Comparison of ENCODE assay signal across 25 mouse cellular contexts in the genomic region with DNA sequence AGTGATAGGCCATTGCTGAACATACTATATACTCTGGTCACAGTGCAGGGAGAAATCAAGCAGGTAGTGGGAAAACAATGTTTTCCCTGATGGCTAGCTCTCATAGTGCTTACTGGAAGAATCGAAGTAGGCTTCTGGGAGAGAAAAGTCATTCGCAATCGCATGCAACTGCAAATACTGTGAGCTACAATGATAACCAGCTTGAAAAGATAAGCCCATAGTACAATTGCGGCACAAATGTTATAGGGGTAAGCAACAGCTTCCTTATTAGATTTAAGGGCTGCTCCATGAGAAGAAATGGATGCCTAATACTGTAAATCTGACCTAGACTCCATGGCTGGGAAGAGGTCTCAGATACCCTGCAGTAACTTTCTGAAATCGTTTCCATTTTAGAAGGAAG. TPM values are rescaled to one million over a fixed set of nuclear protein-coding genes. Genes with fewer than 3 reads are reported as not detected.
DNase-seq lines count a peak whose midpoint lies in the region; ATAC-seq and TF ChIP-seq lines count a peak whose summit lies in the region.
"Had no signal": no experiment of that assay in that cellular context is flagged by ENCODE, and none has a peak within 500 bp of the region (broad histone marks: within the 10 kb centered on the region; RNA-seq: fewer than 3 reads in every experiment).

No protein-coding gene starts in this region.

- 54% methylated on average over 5 of the region's 5 CpGs for WGBS in liver, embryonic 11.5 days
- WGBS in liver, postnatal 0 days (ENCODE audit: insufficient replicate concordance): 50% methylated on average over 5 of the region's 5 CpGs
- 37% methylated on average over 5 of the region's 5 CpGs for WGBS in liver, embryonic 13.5 days (ENCODE audit: insufficient replicate concordance)
- 33% methylated on average over 5 of the region's 5 CpGs for WGBS in liver, embryonic 16.5 days (ENCODE audit: insufficient replicate concordance)
- WGBS in midbrain, embryonic 10.5 days: 95% methylated on average over 5 of the region's 5 CpGs

- TF ChIP-seq EP300 in liver, postnatal 0 days (IDR thresholded peaks at IDR 0.05; ENCODE audit: low read depth): no peak

- H3K36me3 ChIP-seq in liver, embryonic 11.5 days (ENCODE audit: control insufficient read depth, insufficient read depth, low read length): 0 out of 2 replicates have a peak, but pooled peaks cover 2% of the 10 kb centered on the region
- peaks cover 8% of the 10 kb centered on the region for H3K36me3 ChIP-seq in liver, postnatal 0 days (replicated peaks; ENCODE audit: insufficient read depth, low read length)
- H3K36me3 ChIP-seq in liver, embryonic 13.5 days: peaks cover 21% of the 10 kb centered on the region
- no peaks in the 10 kb centered on the region; the same call in 1 of the 2 replicates for H3K36me3 ChIP-seq in liver, embryonic 16.5 days (ENCODE audit: control insufficient read depth, insufficient read depth)
- peaks cover 3% of the 10 kb centered on the region; the same call in 1 of the 2 replicates for H3K36me3 ChIP-seq in midbrain, embryonic 10.5 days
- H3K36me3 ChIP-seq: embryonic facial prominence, embryonic 10.5 days; forebrain, embryonic 10.5 days; hindbrain, embryonic 12.5 days; hindbrain, embryonic 15.5 days had no signal

- no peaks in the 10 kb centered on the region for H3K27me3 ChIP-seq in liver, embryonic 11.5 days (replicated peaks; ENCODE audit: control insufficient read depth, insufficient read depth, low read length)
- H3K27me3 ChIP-seq in liver, postnatal 0 days (ENCODE audit: insufficient read depth, low read length): no peaks in the 10 kb centered on the region
- H3K27me3 ChIP-seq in liver, embryonic 13.5 days: no peaks in the 10 kb centered on the region
- H3K27me3 ChIP-seq in liver, embryonic 16.5 days (ENCODE audit: control insufficient read depth, insufficient read depth, low read depth, low read length): no peaks in the 10 kb centered on the region
- H3K27me3 ChIP-seq in midbrain, embryonic 10.5 days (ENCODE audit: low read depth, poor library complexity, severe bottlenecking): no peaks in the 10 kb centered on the region
- H3K27me3 ChIP-seq: embryonic facial prominence, embryonic 13.5 days; forebrain, embryonic 13.5 days; hindbrain, embryonic 12.5 days; hindbrain, embryonic 15.5 days; Patski had no signal

- no peak overlapping the region for H3K4me3 ChIP-seq in liver, embryonic 11.5 days (ENCODE audit: low read depth, low read length)
- H3K4me3 ChIP-seq in liver, postnatal 0 days (ENCODE audit: low read depth, low read length): no peak overlapping the region
- no peak overlapping the region for H3K4me3 ChIP-seq in liver, embryonic 13.5 days (replicated peaks)
- no peak overlapping the region for H3K4me3 ChIP-seq in liver, embryonic 16.5 days (ENCODE audit: low read depth, low read length)
- H3K4me3 ChIP-seq in midbrain, embryonic 10.5 days: no peak overlapping the region
- H3K4me3 ChIP-seq: embryonic facial prominence, embryonic 10.5 days; embryonic facial prominence, embryonic 13.5 days; erythroblast, embryonic 14.5 days; forebrain, embryonic 10.5 days; forebrain, embryonic 13.5 days; gastrocnemius, adult 2 months; hindbrain, embryonic 12.5 days; hindbrain, embryonic 15.5 days had no signal

- no peaks in the 10 kb centered on the region for H3K9me3 ChIP-seq in liver, embryonic 11.5 days (ENCODE audit: control insufficient read depth, low read length)
- no peaks in the 10 kb centered on the region for H3K9me3 ChIP-seq in liver, postnatal 0 days (ENCODE audit: low read length)
- H3K9me3 ChIP-seq in liver, embryonic 13.5 days (replicated peaks): no peaks in the 10 kb centered on the region
- no peaks in the 10 kb centered on the region for H3K9me3 ChIP-seq in liver, embryonic 16.5 days (replicated peaks; ENCODE audit: control insufficient read depth, low read length)
- H3K9me3 ChIP-seq in midbrain, embryonic 10.5 days (replicated peaks): no peaks in the 10 kb centered on the region
- H3K9me3 ChIP-seq: embryonic facial prominence, embryonic 10.5 days; embryonic facial prominence, embryonic 13.5 days; forebrain, embryonic 10.5 days; forebrain, embryonic 13.5 days; hindbrain, embryonic 12.5 days; hindbrain, embryonic 15.5 days had no signal

- no peak for TF ChIP-seq CTCF in liver, postnatal 0 days (IDR thresholded peaks at IDR 0.05; ENCODE audit: low read depth)

- H3K4me2 ChIP-seq in liver, embryonic 11.5 days: no peak overlapping the region
- no peak overlapping the region for H3K4me2 ChIP-seq in liver, postnatal 0 days (ENCODE audit: low read depth, low read length)
- 0 out of 2 replicates have a peak overlapping the region, but pooled peaks have one; percentile 4 for H3K4me2 ChIP-seq in liver, embryonic 13.5 days
- 0 out of 2 replicates have a peak overlapping the region, but pooled peaks have one; percentile 6 for H3K4me2 ChIP-seq in liver, embryonic 16.5 days (ENCODE audit: low read depth, low read length)
- H3K4me2 ChIP-seq: embryonic facial prominence, embryonic 13.5 days; forebrain, embryonic 13.5 days; heart, embryonic 11.5 days; hindbrain, embryonic 12.5 days; hindbrain, embryonic 15.5 days had no signal

- H3K4me1 ChIP-seq in liver, embryonic 11.5 days (replicated peaks; ENCODE audit: control insufficient read depth, insufficient read depth, low read length): peaks cover 12% of the 10 kb centered on the region
- H3K4me1 ChIP-seq in liver, postnatal 0 days (ENCODE audit: insufficient read depth): no peaks in the 10 kb centered on the region
- peaks cover 36% of the 10 kb centered on the region for H3K4me1 ChIP-seq in liver, embryonic 13.5 days (replicated peaks)
- peaks cover 10% of the 10 kb centered on the region for H3K4me1 ChIP-seq in liver, embryonic 16.5 days (ENCODE audit: control insufficient read depth, low read depth, low read length)
- H3K4me1 ChIP-seq in midbrain, embryonic 10.5 days: no peaks in the 10 kb centered on the region
- H3K4me1 ChIP-seq: forebrain, embryonic 13.5 days; hindbrain, embryonic 12.5 days; hindbrain, embryonic 15.5 days had no signal

- H3K27ac ChIP-seq in liver, embryonic 11.5 days (ENCODE audit: low read depth, low read length): 0 out of 2 replicates have a peak overlapping the region, but pooled peaks have one; percentile 14
- H3K27ac ChIP-seq in liver, postnatal 0 days (ENCODE audit: low read depth): no peak overlapping the region
- peak overlapping the region; percentile 48 for H3K27ac ChIP-seq in liver, embryonic 13.5 days
- H3K27ac ChIP-seq in liver, embryonic 16.5 days (ENCODE audit: low read length): peak overlapping the region; percentile 48
- no peak overlapping the region for H3K27ac ChIP-seq in midbrain, embryonic 10.5 days (replicated peaks)
- H3K27ac ChIP-seq: embryonic facial prominence, embryonic 10.5 days; embryonic facial prominence, embryonic 13.5 days; forebrain, embryonic 10.5 days; forebrain, embryonic 13.5 days; gastrocnemius, adult 2 months; hindbrain, embryonic 12.5 days; hindbrain, embryonic 15.5 days had no signal

- H3K9ac ChIP-seq in liver, embryonic 11.5 days (ENCODE audit: low read depth, low read length): no peak overlapping the region
- H3K9ac ChIP-seq in liver, postnatal 0 days (replicated peaks): no peak overlapping the region
- peak overlapping the region; percentile 2; the same call in 1 of the 2 replicates for H3K9ac ChIP-seq in liver, embryonic 13.5 days
- no peak overlapping the region for H3K9ac ChIP-seq in liver, embryonic 16.5 days (ENCODE audit: low read depth, low read length)
- H3K9ac ChIP-seq: embryonic facial prominence, embryonic 13.5 days; forebrain, embryonic 13.5 days; hindbrain, embryonic 12.5 days; hindbrain, embryonic 15.5 days had no signal

- peak; percentile 70 for ATAC-seq in liver, embryonic 11.5 days (replicated peaks; ENCODE audit: low FRiP score)
- ATAC-seq in liver, postnatal 0 days: no peak
- ATAC-seq in liver, embryonic 13.5 days (ENCODE audit: low read depth): peak; percentile 72
- ATAC-seq in liver, embryonic 16.5 days (ENCODE audit: low read depth): peak; percentile 43
- ATAC-seq: forebrain, embryonic 13.5 days; forebrain, embryonic 16.5 days; Patski had no signal

- no peak for DNase-seq in liver, embryonic 11.5 days (ENCODE audit: low spot score)
- no peak for DNase-seq in liver, postnatal 0 days
- DNase-seq in liver, embryonic 13.5 days: peak; percentile 21
- no peak for DNase-seq in midbrain, embryonic 10.5 days (ENCODE audit: low spot score)
- DNase-seq in lung, postnatal 25 days (ENCODE audit: low spot score): no peak
- DNase-seq: adrenal gland, adult 2 months; adrenal gland, postnatal 14 days; cerebellum, adult 11 months; cerebellum, adult 2 months; cerebellum, postnatal 10 days; cerebellum, postnatal 36 days; embryo, embryonic 11 days; gastrocnemius, adult 2 months; gastrocnemius, postnatal 14 days had no signal

RNA-seq across cellular contexts. Expression of gene Mindy3, which starts 40.7 kb away (rescaled TPM):
- 28.8 and 33.3 TPM in 2 replicates for polyA plus RNA-seq in liver, embryonic 11.5 days (2014; fragmentation: Nextera tagmentation; extraction: Ambion mirVana)
- polyA plus RNA-seq in liver, postnatal 0 days (2015; fragmentation: Nextera tagmentation; extraction: Ambion mirVana): 12.3 and 13.1 TPM in 2 replicates
- polyA plus RNA-seq in liver, embryonic 13.5 days (2015; fragmentation: Nextera tagmentation; extraction: Ambion mirVana): 21.7 and 25.2 TPM in 2 replicates
- polyA plus RNA-seq in liver, embryonic 16.5 days (2015; fragmentation: Nextera tagmentation; extraction: Ambion mirVana): 10.8 and 12.9 TPM in 2 replicates
- polyA plus RNA-seq in midbrain, embryonic 10.5 days (2016; fragmentation: Nextera tagmentation; extraction: Ambion mirVana): 34.0 and 35.5 TPM in 2 replicates

Comparison
In these comparisons a context has a peak if more than half of its experiments do, and no peak if none do; other contexts are left out.
1. H3K27ac ChIP-seq: peak in liver, embryonic 11.5 days (single experiment), liver, embryonic 13.5 days (single experiment) and liver, embryonic 16.5 days (single experiment); none in liver, postnatal 0 days (single experiment) and midbrain, embryonic 10.5 days (single experiment).
2. H3K4me2 ChIP-seq: peak in liver, embryonic 13.5 days (single experiment) and liver, embryonic 16.5 days (single experiment); none in liver, embryonic 11.5 days (single experiment) and liver, postnatal 0 days (single experiment).